Mouse (Mus musculus): Measurements from ENCODE around the gene Best2.

- TF ChIP-seq CTCF (IDR thresholded peaks at IDR 0.05; ENCODE audit: low read depth) = no peak
- no peak for TF ChIP-seq EP300 (IDR thresholded peaks at IDR 0.05; ENCODE audit: low read depth)
Measured at GRCm38 (mm10) chr8:84967532-84968304, 46.6 kb downstream of the Best2 start.

Data from liver, embryonic 14.5 days (tissue).